Mouse (Mus musculus): ENCODE measurements around the gene Wipf2.
"Not testable (repeated sequence)": the region's sequence is repeated elsewhere in the genome, so short reads cannot be mapped to it uniquely, and the experiment has no call there.

GRCm38 (mm10) chr11:98916376-98916775 is 52.9 kb downstream of the Wipf2 start:
- not testable (repeated sequence) for TF ChIP-seq CTCF (IDR thresholded peaks at IDR 0.05; ENCODE audit: borderline replicate concordance, insufficient read depth, low read length); POLR2A (IDR thresholded peaks at IDR 0.05; ENCODE audit: low read depth, low read length)

All from embryonic fibroblast, embryonic 13.5 days (primary cell).